Mouse (Mus musculus) CH12.LX (cell line): ENCODE results near the gene Plxdc1. TPM values are rescaled to one million over a fixed set of nuclear protein-coding genes. Genes with fewer than 3 reads are reported as not detected.

Source experiments
- DNase-seq: peaks from one replicate; pipeline ENCODE4 v3.0.0-alpha.2; 2013; ENCODE audit errors: extremely low read depth
- H3K27ac ChIP-seq: 2 replicates; pipeline ENCODE4 v1.5.1; 2012; ENCODE audit warnings: low read depth, mild to moderate bottlenecking, control low read depth, moderate library complexity; ENCODE audit not compliant: insufficient read depth
- H3K27me3 ChIP-seq: replicated peaks from 2 replicates; pipeline ENCODE3; 2012; ENCODE audit warnings: inconsistent platforms
- H3K36me3 ChIP-seq, 2 experiments: replicated peaks in 1 of 2; 2 replicates each; pipeline versions ENCODE3 to v1.6.1; 2012; ENCODE audit warnings: inconsistent platforms in 1 of 2, low read length in 1 of 2, mild to moderate bottlenecking in 1 of 2, mixed read lengths in 1 of 2, moderate library complexity in 1 of 2; ENCODE audit not compliant: control insufficient read depth in 1 of 2, insufficient read depth in 1 of 2
- H3K4me1 ChIP-seq, 2 experiments: 2 replicates each; pipeline ENCODE4 v1.6.1; 2012; ENCODE audit warnings: inconsistent platforms in 1 of 2, moderate library complexity in 1 of 2; ENCODE audit not compliant: insufficient read depth in 2 of 2, control insufficient read depth in 1 of 2
- H3K4me2 ChIP-seq: 2 replicates; pipeline ENCODE4 v1.6.1; 2012; ENCODE audit warnings: low read depth, mild to moderate bottlenecking, control low read depth; ENCODE audit not compliant: poor library complexity, insufficient read depth, severe bottlenecking
- H3K4me3 ChIP-seq, 3 experiments: fragments of 150-350 bp in 1 of 3; sonication (generic) in 1 of 3; replicated peaks in 1 of 3; 2 replicates each; pipeline versions ENCODE3 to v1.5.1; 2011 to 2012; ENCODE audit warnings: low read depth in 2 of 3, low read length in 2 of 3, mild to moderate bottlenecking in 2 of 3, moderate library complexity in 2 of 3, control low read depth in 1 of 3, improper control_type of control experiment in 1 of 3, inconsistent platforms in 1 of 3, mixed read lengths in 1 of 3; ENCODE audit not compliant: poor library complexity in 1 of 3
- H3K79me2 ChIP-seq: replicated peaks from 2 replicates; pipeline ENCODE4 v1.6.1; 2012; ENCODE audit warnings: mild to moderate bottlenecking, moderate library complexity; ENCODE audit not compliant: control insufficient read depth, poor library complexity, insufficient read depth, severe bottlenecking; ENCODE audit errors: extremely low read depth
- H3K9ac ChIP-seq: 2 replicates; pipeline ENCODE4 v1.6.1; 2012; ENCODE audit warnings: low read depth, mild to moderate bottlenecking, control low read depth, moderate library complexity; ENCODE audit not compliant: insufficient read depth
- H3K9me3 ChIP-seq: replicated peaks from 2 replicates; pipeline ENCODE3; 2012; ENCODE audit warnings: low read length, inconsistent platforms, mixed read lengths
- BHLHE40 ChIP-seq: IDR thresholded peaks from 2 replicates; pipeline ENCODE4 v1.6.1; 2011; ENCODE audit warnings: mild to moderate bottlenecking, low read depth, low read length, improper control_type of control experiment
- CHD2 ChIP-seq: IDR thresholded peaks from 2 replicates; pipeline ENCODE4 v1.6.1; 2011; ENCODE audit warnings: low read length, improper control_type of control experiment
- CTCF ChIP-seq, 2 experiments: IDR thresholded peaks in 1 of 2; conservative IDR thresholded peaks in 1 of 2; 2 replicates each; pipeline ENCODE4 v1.5.1; 2011 to 2012; ENCODE audit warnings: low read depth in 2 of 2, low read length in 2 of 2, improper control_type of control experiment in 1 of 2, inconsistent platforms in 1 of 2, mild to moderate bottlenecking in 1 of 2, moderate library complexity in 1 of 2
- ELF1 ChIP-seq: IDR thresholded peaks from 2 replicates; pipeline ENCODE4 v1.6.1; 2014; ENCODE audit warnings: low read depth, mild to moderate bottlenecking, inconsistent platforms, low read length, improper control_type of control experiment
- EP300 ChIP-seq: IDR thresholded peaks from 2 replicates; pipeline ENCODE4 v1.6.1; 2011; ENCODE audit warnings: low read length, improper control_type of control experiment
- ETS1 ChIP-seq: conservative IDR thresholded peaks from 2 replicates; pipeline ENCODE4 v1.6.1; 2012; ENCODE audit warnings: low read depth, mild to moderate bottlenecking, inconsistent platforms, low read length, improper control_type of control experiment, moderate library complexity
- GABPA ChIP-seq: IDR thresholded peaks from 2 replicates; pipeline ENCODE4 v1.6.1; 2012; ENCODE audit warnings: low read depth, low read length, improper control_type of control experiment, inconsistent platforms; ENCODE audit not compliant: insufficient replicate concordance
- IRF4 ChIP-seq: IDR thresholded peaks from 2 replicates; pipeline ENCODE4 v1.6.1; 2014; ENCODE audit warnings: low read depth, mild to moderate bottlenecking, inconsistent platforms, low read length, improper control_type of control experiment
- JUN ChIP-seq: IDR thresholded peaks from 2 replicates; pipeline ENCODE4 v1.6.1; 2011; ENCODE audit warnings: low read depth, mild to moderate bottlenecking, low read length, improper control_type of control experiment, moderate library complexity; ENCODE audit not compliant: insufficient read depth
- JUND ChIP-seq: conservative IDR thresholded peaks from 2 replicates; pipeline ENCODE4 v1.6.1; 2011; ENCODE audit warnings: low read depth, low read length, improper control_type of control experiment
- KAT2A ChIP-seq: IDR thresholded peaks from 2 replicates; pipeline ENCODE4 v1.6.1; 2012; ENCODE audit warnings: low read length, improper control_type of control experiment, inconsistent platforms; ENCODE audit not compliant: insufficient replicate concordance
- MAFK ChIP-seq: IDR thresholded peaks from 2 replicates; pipeline ENCODE4 v1.6.1; 2011; ENCODE audit warnings: low read length, improper control_type of control experiment; ENCODE audit not compliant: insufficient replicate concordance
- MAX ChIP-seq: IDR thresholded peaks from 2 replicates; pipeline ENCODE4 v1.6.1; 2011; ENCODE audit warnings: low read length, improper control_type of control experiment
- MAZ ChIP-seq: IDR thresholded peaks from 2 replicates; pipeline ENCODE4 v1.6.1; 2012; ENCODE audit warnings: low read depth, mild to moderate bottlenecking, inconsistent platforms, low read length, improper control_type of control experiment, moderate library complexity
- MEF2A ChIP-seq: IDR thresholded peaks from 2 replicates; pipeline ENCODE4 v1.6.1; 2014; ENCODE audit warnings: low read depth, mild to moderate bottlenecking, inconsistent platforms, low read length, improper control_type of control experiment, borderline replicate concordance
- MXI1 ChIP-seq: IDR thresholded peaks from 2 replicates; pipeline ENCODE4 v1.6.1; 2011; ENCODE audit warnings: mild to moderate bottlenecking, low read depth, low read length, improper control_type of control experiment
- MYC ChIP-seq: IDR thresholded peaks from 2 replicates; pipeline ENCODE4 v1.6.1; 2011; ENCODE audit warnings: low read depth, mild to moderate bottlenecking, improper control_type of control experiment, low read length
- NELFE ChIP-seq: IDR thresholded peaks from 2 replicates; pipeline ENCODE4 v1.6.1; 2011; ENCODE audit warnings: low read depth, low read length, improper control_type of control experiment
- PAX5 ChIP-seq: IDR thresholded peaks from 2 replicates; pipeline ENCODE4 v1.6.1; 2012; ENCODE audit warnings: low read length, inconsistent platforms, mixed read lengths
- POLR2A ChIP-seq: IDR thresholded peaks from 2 replicates; pipeline ENCODE4 v1.6.1; 2011; ENCODE audit warnings: low read depth, mild to moderate bottlenecking, improper control_type of control experiment, low read length
- POLR2AphosphoS2 ChIP-seq: IDR thresholded peaks from 2 replicates; pipeline ENCODE4 v1.6.1; 2011; ENCODE audit warnings: low read depth, low read length, improper control_type of control experiment
- RAD21 ChIP-seq: IDR thresholded peaks from 2 replicates; pipeline ENCODE4 v1.6.1; 2011; ENCODE audit warnings: low read depth, mild to moderate bottlenecking, low read length, improper control_type of control experiment, moderate library complexity
- SIN3A ChIP-seq: IDR thresholded peaks from 2 replicates; pipeline ENCODE4 v1.6.1; 2012; ENCODE audit warnings: low read length, improper control_type of control experiment, inconsistent platforms
- SMC3 ChIP-seq: IDR thresholded peaks from 2 replicates; pipeline ENCODE4 v1.6.1; 2011; ENCODE audit warnings: low read depth, low read length, improper control_type of control experiment
- TCF12 ChIP-seq: IDR thresholded peaks from 2 replicates; pipeline ENCODE4 v1.6.1; 2014; ENCODE audit warnings: low read depth, mild to moderate bottlenecking, inconsistent platforms, low read length, improper control_type of control experiment
- UBTF ChIP-seq: IDR thresholded peaks from 2 replicates; pipeline ENCODE4 v1.6.1; 2012; ENCODE audit warnings: low read depth, mild to moderate bottlenecking, inconsistent platforms, low read length, improper control_type of control experiment, moderate library complexity
- USF1 ChIP-seq: IDR thresholded peaks from 2 replicates; pipeline ENCODE4 v1.6.1; 2014; ENCODE audit warnings: low read depth, mild to moderate bottlenecking, inconsistent platforms, low read length, improper control_type of control experiment
- USF2 ChIP-seq: conservative IDR thresholded peaks from 2 replicates; pipeline ENCODE4 v1.6.1; 2011; ENCODE audit warnings: low read depth, low read length, improper control_type of control experiment
- ZC3H11A ChIP-seq: IDR thresholded peaks from 2 replicates; pipeline ENCODE4 v1.6.1; 2012; ENCODE audit warnings: low read depth, mild to moderate bottlenecking, inconsistent platforms, low read length, improper control_type of control experiment
- ZKSCAN1 ChIP-seq: IDR thresholded peaks from 2 replicates; pipeline ENCODE4 v1.6.1; 2012; ENCODE audit warnings: low read depth, inconsistent platforms, low read length, improper control_type of control experiment, borderline replicate concordance
- ZMIZ1 ChIP-seq: IDR thresholded peaks from 2 replicates; pipeline ENCODE4 v1.6.1; 2012; ENCODE audit warnings: low read depth, mild to moderate bottlenecking, inconsistent platforms, low read length, improper control_type of control experiment
- dilution Hi-C: fragments of 300-500 bp; cut with MboI; formaldehyde crosslinking; loops from 2 replicates; pipeline ENCODE4 v1.14.3; 2020; ENCODE audit warnings: low sequenced_read_pairs; ENCODE audit not compliant: extremely low pct_unique_long_range_greater_than_20kb, extremely low pct_ligation_motif_present
- in situ Hi-C: fragments of 300-500 bp; cut with MboI; formaldehyde crosslinking; loops from 3 replicates; pipeline ENCODE4 v1.14.3; 2019; ENCODE audit warnings: low sequenced_read_pairs, low pct_ligation_motif_present, low pct_unique_long_range_greater_than_20kb, mixed read lengths
- polyA plus RNA-seq: library from polyadenylated mRNA; unstranded; fragments of >175 nt; gene quantifications from 2 replicates; pipeline ENCODE4 v1.2.1, GENCODE M21; 2012; ENCODE audit warnings: low read depth; ENCODE audit not compliant: insufficient read length
- total RNA-seq, 2 experiments: library from RNA; depleted of rRNA; stranded (reverse); fragments of 300-350 nt in 1 of 2; fragments of >200 nt in 1 of 2; gene quantifications; 2 replicates each; pipeline ENCODE4 v1.2.3; 2012 to 2014

Gene Plxdc1
- total and polyA plus RNA-seq, 3 experiments = 0.04 TPM; not detected in 2

GRCm38 (mm10) chr11:98027297-98027688, 41.0 kb upstream of the Plxdc1 start:
- peak overlapping the region; percentile 92 to 99 (median 98) for H3K4me3 ChIP-seq
- H3K9ac ChIP-seq = peak overlapping the region; percentile 94
- peaks cover under 1% of the 10 kb centered on the region for H3K27me3 ChIP-seq
- TF ChIP-seq MXI1 (peak; percentile 18), JUND (no peak), MAZ (peak; percentile 19; the same call in 1 of the 2 replicates), CHD2 (peak; percentile 71), ELF1 (peak; percentile 76)
- H3K79me2 ChIP-seq = peaks cover 23% of the 10 kb centered on the region
- H3K4me1 ChIP-seq = peaks cover 8 to 40% of the 10 kb centered on the region in 2 experiments
- H3K4me2 ChIP-seq = peak overlapping the region; percentile 40
- dilution Hi-C loops (no loop called here), in situ Hi-C loops (loop anchor here (5.0 kb wide), 2 partner anchors 35 to 55 kb away; no protein-coding TSS in a partner anchor)
- DNase-seq = peak; percentile 49
- no peaks in the 10 kb centered on the region for H3K9me3 ChIP-seq
- H3K36me3 ChIP-seq = peaks cover 33 to 37% of the 10 kb centered on the region in 2 experiments
- H3K27ac ChIP-seq = peak overlapping the region; percentile 69

DNA sequence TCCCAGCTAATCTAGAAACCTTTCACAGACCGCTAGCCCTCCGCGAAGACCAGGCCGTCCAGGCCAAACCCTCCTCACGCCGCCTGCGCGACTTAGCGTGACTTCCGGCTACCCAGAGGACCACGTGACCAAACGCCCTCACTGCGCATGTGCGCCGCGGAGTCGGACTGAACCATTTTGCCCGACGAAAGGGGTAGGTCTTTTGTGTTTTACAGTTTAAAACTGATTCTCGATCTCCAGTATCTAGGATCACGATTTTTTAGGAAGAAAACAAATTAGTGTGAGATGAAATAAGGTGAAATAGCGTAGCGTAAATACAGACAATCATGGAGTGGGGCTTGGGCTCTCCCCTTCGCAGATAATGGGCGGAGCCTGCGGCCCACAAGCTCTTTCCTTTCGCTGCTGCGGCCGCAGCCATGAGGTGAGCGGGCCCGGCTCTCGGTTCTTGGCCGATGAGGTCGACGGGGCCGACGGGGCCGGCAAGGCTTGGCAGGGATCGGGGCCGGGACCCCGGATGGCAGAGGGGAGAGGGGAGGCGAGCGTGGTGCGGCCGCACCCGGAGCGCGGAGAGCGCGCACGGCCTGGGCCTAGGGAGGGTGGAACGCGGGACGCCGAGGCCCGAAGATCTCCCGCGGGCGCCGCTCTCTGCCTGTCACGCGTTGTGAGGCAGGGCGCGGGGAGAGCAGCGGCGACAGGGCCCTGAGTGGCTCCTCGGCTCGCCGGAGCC, 40.5 kb upstream of the Plxdc1 start, which contains the start of gene Rpl19:
Gene Rpl19, plus strand, starts transcription at position 141 of the 727 bp plus-strand sequence.
- H3K27ac ChIP-seq = peak within 1 kb of the TSS; percentile 69
- peak within 1 kb of the TSS; percentile 64 for H3K4me2 ChIP-seq
- peak within 1 kb of the TSS; percentile 94 for H3K9ac ChIP-seq
- peaks cover 6% of the 10 kb centered on the region for H3K27me3 ChIP-seq
- DNase-seq = peak; percentile 90
- no peaks in the 10 kb centered on the region for H3K9me3 ChIP-seq
- dilution Hi-C loops = no loop called here
- peaks cover 11 to 46% of the 10 kb centered on the region in 2 experiments for H3K4me1 ChIP-seq
- in situ Hi-C loops = loop anchor here (5.0 kb wide), 2 partner anchors 34 to 56 kb away; no protein-coding TSS in a partner anchor
- H3K36me3 ChIP-seq = peaks cover 33 to 37% of the 10 kb centered on the region in 2 experiments
- H3K4me3 ChIP-seq = peak within 1 kb of the TSS; percentile 92 to 99 (median 98)
- H3K79me2 ChIP-seq = peaks cover 23% of the 10 kb centered on the region
- 0 out of 2 replicates have a peak, but pooled peaks have one; percentile 4 for TF ChIP-seq ETS1
- peak; percentile 93 for TF ChIP-seq CHD2
- peak; percentile 57; the same call in 1 of the 2 replicates for TF ChIP-seq SIN3A
- TF ChIP-seq BHLHE40 = peak; percentile 80
- peak; percentile 97 for TF ChIP-seq POLR2A
- TF ChIP-seq MEF2A = no peak; the same call in 1 of the 2 replicates
- no peak for TF ChIP-seq GABPA
- TF ChIP-seq MAFK = no peak
- TF ChIP-seq NELFE = peak; percentile 93
- no peak for TF ChIP-seq ZC3H11A
- TF ChIP-seq TCF12 = peak; percentile 95
- TF ChIP-seq USF1 = peak; percentile 100
- TF ChIP-seq ZKSCAN1 = no peak
- TF ChIP-seq MXI1 = peak; percentile 91
- TF ChIP-seq PAX5 = no peak
- peak; percentile 98 for TF ChIP-seq ZMIZ1
- TF ChIP-seq RAD21 = no peak
- TF ChIP-seq SMC3 = no peak
- TF ChIP-seq UBTF = no peak
- TF ChIP-seq IRF4 = peak; percentile 61; the same call in 1 of the 2 replicates
- peak; percentile 82 for TF ChIP-seq KAT2A
- peak; percentile 100 for TF ChIP-seq MAX
- TF ChIP-seq EP300 = no peak
- TF ChIP-seq MYC = peak; percentile 97
- TF ChIP-seq CTCF (conservative IDR thresholded peaks at IDR 0.05 in 1 of 2, IDR thresholded peaks at IDR 0.05 in 1 of 2; ENCODE audit: low read depth in 2 of 2, low read length in 2 of 2) = no peak
- TF ChIP-seq POLR2AphosphoS2 = peak; percentile 93
- TF ChIP-seq JUN = no peak
- 0 out of 2 replicates have a peak, but pooled peaks have one; percentile 49 for TF ChIP-seq JUND
- peak; percentile 99 for TF ChIP-seq USF2
